Mouse (Mus musculus) limb, embryonic 12.5 days (tissue): ENCODE data around the gene Abr. TPM values are rescaled to one million over a fixed set of nuclear protein-coding genes. Genes with fewer than 3 reads are reported as not detected.

Source experiments
- ATAC-seq: fragments of 200-750 bp; cut with Nextera tagmentation; 2 replicates; pipeline ENCODE4 v1.8.0; 2017; ENCODE audit warnings: low read depth, moderate TSS enrichment; ENCODE audit not compliant: insufficient number of reproducible peaks, insufficient read depth, low FRiP score, low TSS enrichment
- H3K27ac ChIP-seq: fragments of 300-500 bp; sonication (generic); 2 replicates; pipeline ENCODE4 v1.5.1; 2016; ENCODE audit warnings: mild to moderate bottlenecking, moderate library complexity
- H3K27me3 ChIP-seq: fragments of 300-500 bp; sonication (generic); 2 replicates; pipeline ENCODE4 v1.6.1; 2016; ENCODE audit warnings: mild to moderate bottlenecking, moderate library complexity
- H3K36me3 ChIP-seq: fragments of 300-500 bp; sonication (generic); 2 replicates; pipeline ENCODE4 v1.6.1; 2016; ENCODE audit warnings: mild to moderate bottlenecking, moderate library complexity
- H3K4me1 ChIP-seq: fragments of 300-500 bp; sonication (generic); replicated peaks from 2 replicates; pipeline ENCODE4 v1.6.1; 2016
- H3K4me2 ChIP-seq: fragments of 300-500 bp; sonication (generic); 2 replicates; pipeline ENCODE4 v1.6.1; 2016; ENCODE audit warnings: mild to moderate bottlenecking, moderate library complexity
- H3K4me3 ChIP-seq: fragments of 300-500 bp; sonication (generic); replicated peaks from 2 replicates; pipeline ENCODE4 v1.5.1; 2016; ENCODE audit warnings: mild to moderate bottlenecking
- H3K9ac ChIP-seq: fragments of 300-500 bp; sonication (generic); replicated peaks from 2 replicates; pipeline ENCODE4 v1.6.1; 2016; ENCODE audit warnings: mild to moderate bottlenecking, moderate library complexity
- H3K9me3 ChIP-seq: fragments of 300-500 bp; sonication (generic); 2 replicates; pipeline ENCODE4 v1.6.1; 2016; ENCODE audit warnings: mild to moderate bottlenecking, moderate library complexity
- WGBS: fragments of 180-500 bp; shearing (Covaris S2); methylation state at CpG from one replicate; pipeline ENCODE4 v1.1.7; 2016; 5-methylcytosine and 5-hydroxymethylcytosine counted together
- polyA plus RNA-seq: library from polyadenylated mRNA; unstranded; fragments of >200 nt; fragmentation: Nextera tagmentation; extraction: Ambion mirVana; gene quantifications from 2 replicates; pipeline ENCODE4 v1.2.1, GENCODE M21; 2016

The Abr gene
- polyA plus RNA-seq, 1 experiment from 2014 or later: 48.3 TPM

- no peak overlapping the region for H3K9ac ChIP-seq
- no peak for ATAC-seq
- H3K4me1 ChIP-seq: peaks cover 58% of the 10 kb centered on the region
- peak overlapping the region; percentile 70 for H3K27ac ChIP-seq
- H3K36me3 ChIP-seq: peaks cover 6% of the 10 kb centered on the region
- 0% methylated on average over 1 of the region's 1 CpGs for WGBS
- no peaks in the 10 kb centered on the region for H3K27me3 ChIP-seq
- H3K4me3 ChIP-seq: no peak overlapping the region
- H3K4me2 ChIP-seq: no peak overlapping the region
- H3K9me3 ChIP-seq: no peaks in the 10 kb centered on the region
Observed at GRCm38 (mm10) chr11:76499987-76500386, 122.1 kb downstream of the Abr start.

DNA sequence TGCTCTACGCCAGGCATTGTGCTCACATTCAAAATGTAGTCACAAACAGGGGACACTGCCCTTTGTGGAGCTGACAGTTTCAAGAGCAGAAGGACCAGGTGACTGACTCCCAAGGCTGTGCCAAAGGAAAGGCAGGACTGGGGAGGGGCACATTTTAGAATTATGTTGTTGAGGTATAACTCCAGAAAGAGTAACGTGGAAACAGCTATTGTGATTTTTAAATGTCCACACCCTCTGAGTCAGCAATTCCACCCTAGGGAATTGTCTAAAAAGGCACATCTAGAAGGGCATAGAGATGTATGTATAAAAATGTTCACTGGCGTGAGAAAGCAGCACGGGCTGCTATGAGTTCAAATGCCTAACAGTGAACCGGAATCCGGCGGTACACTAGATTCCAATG, 122.5 kb downstream of the Abr start:
- peaks cover 4% of the 10 kb centered on the region; the same call in 1 of the 2 replicates for H3K36me3 ChIP-seq
- no peaks in the 10 kb centered on the region for H3K27me3 ChIP-seq
- no peak overlapping the region for H3K4me3 ChIP-seq
- no peak overlapping the region for H3K4me2 ChIP-seq
- no peak for ATAC-seq
- H3K4me1 ChIP-seq: peaks cover 59% of the 10 kb centered on the region
- H3K9me3 ChIP-seq: no peaks in the 10 kb centered on the region
- no peak overlapping the region for H3K9ac ChIP-seq
- H3K27ac ChIP-seq: peak overlapping the region; percentile 70
- 40% methylated on average over 7 of the region's 7 CpGs for WGBS

- no peak overlapping the region for H3K9ac ChIP-seq
- H3K9me3 ChIP-seq: no peaks in the 10 kb centered on the region
- H3K4me1 ChIP-seq: peaks cover 77% of the 10 kb centered on the region
- H3K27ac ChIP-seq: 0 out of 2 replicates have a peak overlapping the region, but pooled peaks have one; percentile 45
- no peaks in the 10 kb centered on the region for H3K27me3 ChIP-seq
- H3K4me3 ChIP-seq: no peak overlapping the region
- ATAC-seq: no peak
- WGBS: 78% methylated on average over 4 of the region's 4 CpGs
- peaks cover 4% of the 10 kb centered on the region; the same call in 1 of the 2 replicates for H3K36me3 ChIP-seq
- H3K4me2 ChIP-seq: no peak overlapping the region
Observed at GRCm38 (mm10) chr11:76497769-76498152, 124.4 kb downstream of the Abr start.

DNA sequence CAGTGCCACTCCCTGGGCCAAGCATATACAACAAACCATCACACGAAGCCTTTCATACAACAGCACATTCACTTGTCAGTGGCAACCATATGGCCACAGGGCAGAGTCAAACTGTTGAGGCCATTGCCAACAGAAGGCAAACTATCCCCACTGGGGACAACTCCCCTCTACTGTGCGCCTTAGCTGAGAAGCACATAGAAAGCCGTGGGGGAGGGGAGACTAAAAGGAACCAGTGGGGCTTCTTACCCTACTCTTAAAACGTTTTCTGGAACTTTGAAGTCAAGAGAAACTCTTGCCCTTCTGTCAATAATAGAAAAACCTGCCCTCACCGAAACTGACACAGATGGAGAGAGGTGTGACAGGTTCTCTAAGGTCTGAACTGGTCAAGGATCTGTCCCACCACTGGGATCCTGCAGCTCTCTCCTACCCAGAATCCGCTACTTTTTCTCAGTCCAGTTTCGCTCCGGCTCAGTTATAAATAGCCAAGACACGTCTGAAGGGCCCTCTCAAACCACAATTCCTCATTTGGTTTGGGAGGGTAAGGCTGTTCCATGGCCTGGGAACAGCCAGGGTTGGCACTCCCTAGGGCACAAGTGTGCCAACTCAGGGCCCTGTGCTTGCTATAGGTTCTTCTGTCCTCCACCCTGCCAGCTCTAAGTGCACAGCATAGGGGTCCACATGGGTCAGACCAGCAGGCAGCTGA, 124.9 kb downstream of the Abr start:
- Histone ChIP-seq H3K36me3 (no peaks in the 10 kb centered on the region), H3K4me2 (no peak overlapping the region), H3K27me3 (no peaks in the 10 kb centered on the region), H3K9ac (no peak overlapping the region), H3K4me3 (no peak overlapping the region), H3K27ac (0 out of 2 replicates have a peak overlapping the region, but pooled peaks have one; percentile 45), H3K9me3 (no peaks in the 10 kb centered on the region), H3K4me1 (peaks cover 82% of the 10 kb centered on the region)
- 71% methylated on average over 9 of the region's 9 CpGs for WGBS
- no peak for ATAC-seq

DNA sequence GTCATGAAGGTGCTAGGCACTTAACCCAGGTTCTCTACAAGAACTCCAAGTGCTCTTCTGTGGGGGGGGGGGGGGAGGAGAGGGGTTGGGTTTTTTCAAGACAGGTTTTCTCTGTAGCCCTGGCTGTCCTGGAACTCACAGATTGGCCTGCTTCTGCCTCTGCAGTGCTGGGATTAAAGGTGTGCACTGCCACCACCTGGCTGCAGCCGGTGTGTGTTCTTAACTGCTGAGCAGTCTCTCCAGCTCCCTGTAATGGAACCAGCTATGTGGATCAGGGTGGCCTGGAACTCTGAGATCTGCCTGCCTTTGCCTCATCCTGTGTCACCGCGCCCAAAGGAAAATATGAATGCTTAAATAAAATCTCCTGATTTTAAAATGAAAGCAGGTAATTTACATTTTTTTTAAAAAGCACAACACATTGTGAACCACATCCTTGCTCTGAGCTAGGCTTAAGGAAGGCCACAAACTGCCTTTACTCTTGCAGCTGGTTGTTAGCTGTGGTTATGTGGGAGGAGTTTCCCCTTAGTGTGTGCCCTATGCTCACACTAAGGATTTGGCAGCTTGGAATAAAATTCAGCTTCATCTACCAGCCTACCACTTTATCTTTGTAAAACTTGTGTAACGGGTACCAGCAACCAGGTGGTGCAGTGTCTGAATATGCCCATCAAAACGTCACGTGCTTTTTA, 125.9 kb downstream of the Abr start:
- H3K27me3 ChIP-seq: no peaks in the 10 kb centered on the region
- H3K4me2 ChIP-seq: peak overlapping the region; percentile 87
- H3K4me1 ChIP-seq: peaks cover 92% of the 10 kb centered on the region
- H3K9me3 ChIP-seq: no peaks in the 10 kb centered on the region
- no peak for ATAC-seq
- no peak overlapping the region for H3K9ac ChIP-seq
- H3K27ac ChIP-seq: peak overlapping the region; percentile 100
- 43% methylated on average over 6 of the region's 6 CpGs for WGBS
- no peak overlapping the region for H3K4me3 ChIP-seq
- H3K36me3 ChIP-seq: no peaks in the 10 kb centered on the region

- Histone ChIP-seq H3K9me3 (no peaks in the 10 kb centered on the region), H3K4me2 (peak overlapping the region; percentile 87), H3K4me3 (peak overlapping the region; percentile 67), H3K9ac (peak overlapping the region; percentile 84), H3K36me3 (no peaks in the 10 kb centered on the region), H3K27me3 (no peaks in the 10 kb centered on the region), H3K27ac (peak overlapping the region; percentile 100), H3K4me1 (peaks cover 90% of the 10 kb centered on the region)
- WGBS: 8% methylated on average over 19 of the region's 19 CpGs
- no peak for ATAC-seq
Observed at GRCm38 (mm10) chr11:76495127-76496028, 126.7 kb downstream of the Abr start.

GRCm38 (mm10) chr11:76494360-76495126, 127.6 kb downstream of the Abr start:
- no peaks in the 10 kb centered on the region for H3K36me3 ChIP-seq

GRCm38 (mm10) chr11:76493811-76494274, 128.3 kb downstream of the Abr start:
- peaks cover 89% of the 10 kb centered on the region for H3K4me1 ChIP-seq

More at GRCm38 (mm10) chr11:76494360-76495126, 127.6 kb downstream of the Abr start:
- Histone ChIP-seq H3K9me3 (no peaks in the 10 kb centered on the region), H3K27ac (peak overlapping the region; percentile 100), H3K27me3 (no peaks in the 10 kb centered on the region), H3K4me2 (peak overlapping the region; percentile 87), H3K4me3 (peak overlapping the region; percentile 67), H3K9ac (peak overlapping the region; percentile 84), H3K4me1 (peaks cover 90% of the 10 kb centered on the region)
- under 1% methylated on average over 63 of the region's 67 CpGs for WGBS
- peak; percentile 64 for ATAC-seq

GRCm38 (mm10) chr11:76493167-76493566, 128.9 kb downstream of the Abr start:
- 77% methylated on average over 4 of the region's 4 CpGs for WGBS
- Histone ChIP-seq H3K27me3 (no peaks in the 10 kb centered on the region), H3K36me3 (no peaks in the 10 kb centered on the region), H3K9me3 (no peaks in the 10 kb centered on the region), H3K4me1 (peaks cover 86% of the 10 kb centered on the region), H3K9ac (peak overlapping the region; percentile 84; the same call in 1 of the 2 replicates), H3K4me2 (peak overlapping the region; percentile 87), H3K4me3 (peak overlapping the region; percentile 67), H3K27ac (peak overlapping the region; percentile 100; the same call in 1 of the 2 replicates)
- no peak for ATAC-seq

More at GRCm38 (mm10) chr11:76493811-76494274, 128.3 kb downstream of the Abr start:
- H3K27me3 ChIP-seq: no peaks in the 10 kb centered on the region
- peak overlapping the region; percentile 67 for H3K4me3 ChIP-seq
- H3K27ac ChIP-seq: peak overlapping the region; percentile 100
- H3K9me3 ChIP-seq: no peaks in the 10 kb centered on the region
- H3K9ac ChIP-seq: peak overlapping the region; percentile 84
- H3K4me2 ChIP-seq: peak overlapping the region; percentile 87
- H3K36me3 ChIP-seq: no peaks in the 10 kb centered on the region
- 2% methylated on average over 6 of the region's 6 CpGs for WGBS
- peak; percentile 32; the same call in 1 of the 2 replicates for ATAC-seq

GRCm38 (mm10) chr11:76491817-76492216, 130.3 kb downstream of the Abr start:
- no peak for ATAC-seq

More at GRCm38 (mm10) chr11:76491817-76492216, 130.3 kb downstream of the Abr start:
- no peaks in the 10 kb centered on the region for H3K27me3 ChIP-seq
- H3K4me1 ChIP-seq: peaks cover 76% of the 10 kb centered on the region
- H3K27ac ChIP-seq: no peak overlapping the region; the same call in 1 of the 2 replicates
- H3K9ac ChIP-seq: no peak overlapping the region
- no peaks in the 10 kb centered on the region for H3K36me3 ChIP-seq
- no peaks in the 10 kb centered on the region for H3K9me3 ChIP-seq
- H3K4me3 ChIP-seq: no peak overlapping the region
- peak overlapping the region; percentile 13 for H3K4me2 ChIP-seq
- 43% methylated on average over 9 of the region's 9 CpGs for WGBS
